Mouse (Mus musculus) mammary gland, adult 2 months (tissue): ENCODE measurements around the gene Styk1. TPM values are rescaled to one million over a fixed set of nuclear protein-coding genes. Genes with fewer than 3 reads are reported as not detected.

Experiments
- polyA plus RNA-seq: library from polyadenylated mRNA; depleted of rRNA; stranded (reverse); fragments of >200 nt; gene quantifications from 2 replicates; pipeline ENCODE4 v1.2.3, GENCODE M21; 2012; ENCODE audit warnings: low replicate concordance; rRNA removed

Gene Styk1
- polyA plus RNA-seq: 0.25 and 0.70 TPM in 2 replicates

GRCm38 (mm10) chr6:131353352-131353919 lies at the start of gene Styk1:
Gene Styk1 (minus strand): TSS chr6:131353597.

GRCm38 (mm10) chr6:131388040-131389021 lies 34.9 kb upstream of the Styk1 start, which contains the start of gene Ybx3:
Gene Ybx3 (minus strand): TSS chr6:131388476.

GRCm38 (mm10) chr6:131292991-131293788 lies 60.2 kb downstream of the Styk1 start, which contains the start of gene Magohb:
Gene Magohb (minus strand): TSS chr6:131293244.

Other genes with a start within 250 kb of the Styk1 start
- 0.07 and 0.43 TPM in 2 replicates for gene Klra2, start 106.2 kb downstream of the Styk1 start, polyA plus RNA-seq
- 0.32 and 0.33 TPM in 2 replicates for gene Magohb, start 60.4 kb downstream of the Styk1 start, polyA plus RNA-seq
- 88.1 and 150 TPM in 2 replicates for gene Ybx3, start 34.9 kb upstream of the Styk1 start, polyA plus RNA-seq
- gene 5430401F13Rik, start 132.8 kb upstream of the Styk1 start, polyA plus RNA-seq: not detected in 2 replicates
- not detected in 2 replicates for gene Gm6619, start 132.8 kb upstream of the Styk1 start, polyA plus RNA-seq